Mouse (Mus musculus): Measurements from ENCODE around the gene Gm4513. TPM values are rescaled to one million over a fixed set of nuclear protein-coding genes. Genes with fewer than 3 reads are reported as not detected.
"Not testable (repeated sequence)": the region's sequence is repeated elsewhere in the genome, so short reads cannot be mapped to it uniquely, and the experiment has no call there.

The Gm4513 gene
- polyA plus RNA-seq (2015; fragmentation: Nextera tagmentation; extraction: Ambion mirVana) = not detected in 2 replicates

GRCm38 (mm10) chr7:20598921-20599320, at the start of gene Gm4513:
TSS of gene Gm4513 (minus strand) at chr7:20599021.
- WGBS = 79% methylated on average over 3 of the region's 5 CpGs
- H3K9ac ChIP-seq (ENCODE audit: low read depth, low read length); H3K27ac ChIP-seq (ENCODE audit: low read length); H3K9me3 ChIP-seq (replicated peaks; ENCODE audit: control insufficient read depth, low read length, poor library complexity, severe bottlenecking); H3K4me3 ChIP-seq (ENCODE audit: low read depth, low read length); H3K36me3 ChIP-seq (ENCODE audit: control insufficient read depth, insufficient read depth, low read length); ATAC-seq; H3K27me3 ChIP-seq (ENCODE audit: control insufficient read depth, insufficient read depth, low read depth, low read length); H3K4me2 ChIP-seq (ENCODE audit: low read length); H3K4me1 ChIP-seq (ENCODE audit: control insufficient read depth, insufficient read depth, low read length): not testable (repeated sequence)

DNA sequence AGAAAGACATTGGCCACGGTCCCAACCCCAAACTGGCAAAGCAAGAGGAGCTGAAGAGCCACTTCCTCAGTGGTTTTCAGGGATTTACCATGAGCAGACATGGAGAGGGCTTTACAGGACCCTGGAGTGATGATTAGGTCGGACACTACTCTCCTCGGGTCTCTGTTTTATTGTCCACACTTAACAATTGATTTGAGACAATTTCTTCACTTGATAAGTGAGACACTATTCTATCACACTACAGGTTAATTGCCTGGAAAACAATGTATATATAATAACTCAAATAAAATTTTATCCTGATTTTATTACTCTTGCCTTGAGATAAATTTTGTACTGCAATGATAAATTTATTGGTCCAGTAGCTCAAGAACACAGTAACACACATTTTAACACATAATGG, 22.7 kb downstream of the Gm4513 start, which contains the start of gene Gm4141:
TSS of gene Gm4141 (minus strand) at position 101 of the 400 bp plus-strand sequence.
- H3K4me1 ChIP-seq (ENCODE audit: control insufficient read depth, insufficient read depth, low read length); H3K4me2 ChIP-seq (ENCODE audit: low read length); H3K9ac ChIP-seq (ENCODE audit: low read depth, low read length); H3K27me3 ChIP-seq (ENCODE audit: control insufficient read depth, insufficient read depth, low read depth, low read length); ATAC-seq; H3K4me3 ChIP-seq (ENCODE audit: low read depth, low read length); H3K36me3 ChIP-seq (ENCODE audit: control insufficient read depth, insufficient read depth, low read length); H3K9me3 ChIP-seq (replicated peaks; ENCODE audit: control insufficient read depth, low read length, poor library complexity, severe bottlenecking); H3K27ac ChIP-seq (ENCODE audit: low read length): not testable (repeated sequence)
- no CpG with 5 or more reads among the region's 3 CpGs for whole genome bisulfite sequencing

DNA sequence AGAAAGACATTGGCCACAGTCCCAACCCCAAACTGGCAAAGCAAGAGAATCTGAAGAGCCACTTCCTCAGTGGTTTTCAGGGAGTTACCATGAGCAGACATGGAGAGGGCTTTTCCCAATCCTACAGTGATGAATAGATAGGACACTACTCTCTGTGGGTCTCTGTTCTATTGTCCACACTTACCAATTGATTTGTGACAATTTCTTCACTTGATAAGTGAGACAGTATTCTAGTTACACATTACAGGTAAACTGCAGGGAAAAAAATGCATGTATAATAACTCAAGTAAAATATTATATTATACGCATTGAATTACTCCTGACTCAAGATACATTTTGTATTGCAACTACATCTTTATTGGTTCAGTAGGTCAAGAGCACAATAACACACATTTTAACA, 53.2 kb downstream of the Gm4513 start, which contains the start of gene Gm5726:
TSS of gene Gm5726 (minus strand) at position 101 of the 400 bp plus-strand sequence.
- not testable (repeated sequence) for H3K4me3 ChIP-seq (ENCODE audit: low read depth, low read length); H3K4me2 ChIP-seq (ENCODE audit: low read length); H3K27me3 ChIP-seq (ENCODE audit: control insufficient read depth, insufficient read depth, low read depth, low read length); H3K4me1 ChIP-seq (ENCODE audit: control insufficient read depth, insufficient read depth, low read length); H3K36me3 ChIP-seq (ENCODE audit: control insufficient read depth, insufficient read depth, low read length); ATAC-seq; H3K9me3 ChIP-seq (replicated peaks; ENCODE audit: control insufficient read depth, low read length, poor library complexity, severe bottlenecking); H3K27ac ChIP-seq (ENCODE audit: low read length); H3K9ac ChIP-seq (ENCODE audit: low read depth, low read length)
- no CpG with 5 or more reads among the region's 1 CpGs for WGBS

Other genes starting within 250 kb of the Gm4513 start
- not detected in 2 replicates for gene Gm5728, start 223.6 kb downstream of the Gm4513 start, polyA plus RNA-seq (2015; fragmentation: Nextera tagmentation; extraction: Ambion mirVana)
- not detected in 2 replicates for gene Vmn1r100, start 181.1 kb downstream of the Gm4513 start, polyA plus RNA-seq (2015; fragmentation: Nextera tagmentation; extraction: Ambion mirVana)
- gene Vmn1r101, start 156.4 kb downstream of the Gm4513 start, polyA plus RNA-seq (2015; fragmentation: Nextera tagmentation; extraction: Ambion mirVana) = not detected in 2 replicates
- not detected in 2 replicates for gene Gm10670, start 124.1 kb downstream of the Gm4513 start, polyA plus RNA-seq (2015; fragmentation: Nextera tagmentation; extraction: Ambion mirVana)
- not detected in 2 replicates for gene Vmn1r103, start 88.5 kb downstream of the Gm4513 start, polyA plus RNA-seq (2015; fragmentation: Nextera tagmentation; extraction: Ambion mirVana)
- gene Vmn1r104, start 65.2 kb downstream of the Gm4513 start, polyA plus RNA-seq (2015; fragmentation: Nextera tagmentation; extraction: Ambion mirVana) = not detected in 2 replicates
- gene Gm5726, start 53.3 kb downstream of the Gm4513 start, polyA plus RNA-seq (2015; fragmentation: Nextera tagmentation; extraction: Ambion mirVana) = not detected in 2 replicates
- not detected in 2 replicates for gene Gm4141, start 22.8 kb downstream of the Gm4513 start, polyA plus RNA-seq (2015; fragmentation: Nextera tagmentation; extraction: Ambion mirVana)
- gene Vmn1r107, start 69.9 kb upstream of the Gm4513 start, polyA plus RNA-seq (2015; fragmentation: Nextera tagmentation; extraction: Ambion mirVana) = not detected in 2 replicates
- gene Vmn1r111, start 104.2 kb upstream of the Gm4513 start, polyA plus RNA-seq (2015; fragmentation: Nextera tagmentation; extraction: Ambion mirVana) = not detected in 2 replicates
- gene Gm10668, start 131.6 kb upstream of the Gm4513 start, polyA plus RNA-seq (2015; fragmentation: Nextera tagmentation; extraction: Ambion mirVana) = not detected in 2 replicates
- not detected in 2 replicates for gene Vmn1r112, start 172.2 kb upstream of the Gm4513 start, polyA plus RNA-seq (2015; fragmentation: Nextera tagmentation; extraction: Ambion mirVana)
- gene Vmn1r113, start 188.3 kb upstream of the Gm4513 start, polyA plus RNA-seq (2015; fragmentation: Nextera tagmentation; extraction: Ambion mirVana) = not detected in 2 replicates
- gene Vmn1r114, start 213.2 kb upstream of the Gm4513 start, polyA plus RNA-seq (2015; fragmentation: Nextera tagmentation; extraction: Ambion mirVana) = not detected in 2 replicates
- not detected in 2 replicates for gene Vmn1r115, start 246.0 kb upstream of the Gm4513 start, polyA plus RNA-seq (2015; fragmentation: Nextera tagmentation; extraction: Ambion mirVana)

All from midbrain, embryonic 16.5 days (tissue).